Mouse (Mus musculus): ENCODE results near the gene Zc3hav1l. TPM values are rescaled to one million over a fixed set of nuclear protein-coding genes. Genes with fewer than 3 reads are reported as not detected.

Gene Zc3hav1l
- polyA plus RNA-seq, 1 experiment: 4.2 TPM

DNA sequence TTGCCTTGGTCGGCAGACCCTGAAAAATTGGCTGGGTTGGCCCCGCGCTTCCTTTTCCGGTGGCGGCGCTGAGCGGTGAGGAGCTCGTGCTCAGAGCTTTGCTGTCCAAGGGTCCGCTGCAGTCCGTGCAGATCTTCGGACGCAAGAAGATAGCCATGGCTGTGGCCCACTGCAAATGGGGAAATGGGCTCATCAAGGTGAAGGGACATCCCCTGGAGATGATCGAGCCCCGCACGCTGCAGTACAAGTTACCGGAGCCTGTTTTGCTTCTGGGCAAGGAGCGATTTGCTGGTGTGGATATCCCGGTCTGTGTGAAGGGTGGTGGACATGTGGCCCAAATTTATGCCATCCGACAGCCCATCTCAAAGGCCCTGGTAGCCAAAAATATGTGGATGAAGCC lies 14.6 kb downstream of the Zc3hav1l start:
- DNase-seq (ENCODE audit: extremely low spot score in 1 of 2, low spot score in 1 of 2): no peak

DNA sequence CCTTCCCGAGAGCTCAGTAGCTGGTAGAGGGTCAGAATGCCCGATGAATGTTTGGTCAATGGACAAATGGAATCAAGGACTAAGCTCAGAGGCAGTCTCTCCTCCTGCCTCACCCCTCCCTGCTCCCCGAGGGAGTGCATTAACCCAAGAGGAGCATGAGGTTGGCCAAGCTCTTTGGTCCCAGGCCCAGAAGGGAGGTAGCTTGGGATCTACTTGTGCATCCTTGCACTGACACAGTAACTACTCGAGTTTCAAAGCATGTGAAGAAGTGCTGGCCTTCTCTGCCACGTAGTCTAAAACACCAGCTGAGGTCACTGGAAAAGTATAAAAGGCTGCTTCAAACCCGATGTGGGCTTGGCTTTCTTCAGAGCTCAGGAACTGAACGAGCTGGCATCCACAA lies 34.6 kb downstream of the Zc3hav1l start:
- no peak for DNase-seq (ENCODE audit: extremely low spot score in 1 of 2, low spot score in 1 of 2)

DNA sequence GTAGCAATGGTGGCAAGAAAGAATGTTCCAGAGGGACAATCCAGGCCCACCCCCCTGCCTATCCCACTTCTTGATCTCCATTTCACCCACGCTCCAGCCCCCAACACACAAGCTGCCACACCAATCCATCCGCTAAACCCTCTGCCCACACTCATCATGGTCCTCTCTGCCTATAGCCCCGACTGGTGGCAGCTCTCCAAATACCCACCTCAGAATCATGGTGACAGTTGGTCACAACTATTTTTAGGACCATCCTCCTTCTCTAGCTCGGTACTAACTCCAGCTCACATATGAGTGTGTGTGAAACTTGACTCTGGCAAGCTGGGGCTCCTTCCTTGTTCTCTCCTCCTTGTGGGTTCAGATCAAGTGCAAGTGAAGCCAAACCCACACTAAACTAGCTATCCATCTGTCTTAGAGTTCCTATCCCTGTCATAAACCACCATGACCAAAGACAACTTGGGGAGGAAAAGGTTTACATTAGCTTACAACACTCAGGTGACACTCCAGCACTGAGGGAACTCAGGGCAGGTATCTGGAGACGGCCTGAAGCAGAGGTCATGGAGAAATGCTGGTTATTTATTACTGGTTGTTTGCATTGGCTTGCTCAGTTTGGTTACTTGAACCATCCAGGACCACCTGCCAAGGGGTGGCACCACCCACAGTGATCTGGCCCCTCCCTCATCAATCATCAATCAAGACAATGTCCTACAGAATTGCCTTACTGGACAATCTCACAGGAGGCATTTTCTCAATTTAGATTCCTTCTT lies 35.5 kb downstream of the Zc3hav1l start:
- peak; percentile 80 to 86 for DNase-seq (ENCODE audit: extremely low spot score in 1 of 2, low spot score in 1 of 2)

DNA sequence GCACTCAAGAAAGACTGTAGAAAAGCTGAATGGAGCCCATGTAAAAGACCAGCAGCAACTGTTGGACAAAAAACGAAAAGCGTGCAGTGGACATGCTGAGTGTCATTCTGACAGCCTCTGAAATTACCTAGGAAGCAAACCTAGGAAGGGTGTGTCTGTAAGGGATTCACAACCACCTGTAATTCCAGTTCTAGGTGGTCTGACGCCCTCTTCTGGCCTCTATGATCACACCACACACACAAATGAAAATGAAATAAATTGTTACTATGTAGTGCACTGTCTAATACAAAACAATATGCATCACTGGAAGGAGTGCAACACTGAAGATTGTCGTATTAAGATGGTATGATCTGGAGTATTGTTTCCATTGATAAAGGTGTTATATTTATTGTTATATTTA lies 37.2 kb downstream of the Zc3hav1l start:
- DNase-seq (ENCODE audit: extremely low spot score in 1 of 2, low spot score in 1 of 2): no peak

DNA sequence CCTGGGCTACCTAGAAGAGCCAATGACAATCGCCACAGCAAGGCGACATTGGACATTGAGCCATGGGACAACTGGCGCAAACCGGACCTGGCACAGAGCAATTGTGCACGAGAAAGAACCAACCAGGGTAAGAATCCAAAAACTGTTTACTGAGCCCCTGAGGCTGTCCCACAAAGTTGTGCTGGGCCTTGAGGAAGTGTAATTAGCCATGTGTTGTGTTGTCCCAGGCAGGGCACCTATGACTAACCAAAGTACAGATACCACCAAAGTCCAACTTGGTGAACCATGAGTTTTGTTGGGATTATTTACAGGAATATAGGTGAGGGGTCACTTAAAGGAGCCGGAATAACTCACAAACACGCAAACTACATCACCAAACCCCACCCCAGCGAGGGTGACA lies 41.6 kb downstream of the Zc3hav1l start:
- DNase-seq (ENCODE audit: extremely low spot score in 1 of 2, low spot score in 1 of 2): no peak

GRCm38 (mm10) chr6:38256793-38257192 lies 42.3 kb downstream of the Zc3hav1l start:
- DNase-seq (ENCODE audit: extremely low spot score in 1 of 2, low spot score in 1 of 2): no peak

GRCm38 (mm10) chr6:38255794-38256193 lies 43.3 kb downstream of the Zc3hav1l start:
- DNase-seq (ENCODE audit: extremely low spot score in 1 of 2, low spot score in 1 of 2): no peak

- DNase-seq (ENCODE audit: extremely low spot score in 1 of 2, low spot score in 1 of 2): no peak
Measured at GRCm38 (mm10) chr6:38253736-38254641, 45.1 kb downstream of the Zc3hav1l start, which contains the start of gene D630045J12Rik. TSS of gene D630045J12Rik (minus strand) at chr6:38254009.

GRCm38 (mm10) chr6:38252766-38253735 lies 46.0 kb downstream of the Zc3hav1l start:
- no peak for DNase-seq (ENCODE audit: extremely low spot score in 1 of 2, low spot score in 1 of 2)

- DNase-seq (ENCODE audit: extremely low spot score in 1 of 2, low spot score in 1 of 2): no peak
Measured at GRCm38 (mm10) chr6:38252139-38252538, 46.9 kb downstream of the Zc3hav1l start.

DNA sequence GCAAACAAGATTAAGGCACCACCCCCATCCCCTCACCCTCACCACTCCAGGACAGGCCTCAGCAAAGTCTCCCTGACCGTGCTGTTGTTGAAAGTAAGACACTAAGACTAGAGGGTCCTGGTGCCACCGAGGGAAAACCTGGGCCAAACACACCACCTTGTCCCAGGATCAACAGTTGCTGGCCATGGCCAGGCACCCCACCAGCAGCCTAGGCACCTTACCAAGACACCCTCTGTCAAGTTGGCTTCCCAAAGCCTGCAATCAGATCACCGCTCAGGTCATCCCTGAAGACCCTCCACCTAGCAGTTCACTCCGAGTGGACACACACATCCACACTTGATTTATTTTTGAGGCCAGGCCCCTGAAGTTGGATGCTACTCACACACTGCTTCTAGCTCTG lies 47.6 kb downstream of the Zc3hav1l start:
- DNase-seq (ENCODE audit: extremely low spot score in 1 of 2, low spot score in 1 of 2): no peak

GRCm38 (mm10) chr6:38247362-38247761 lies 51.7 kb downstream of the Zc3hav1l start:
- DNase-seq (ENCODE audit: extremely low spot score in 1 of 2, low spot score in 1 of 2): no peak

DNA sequence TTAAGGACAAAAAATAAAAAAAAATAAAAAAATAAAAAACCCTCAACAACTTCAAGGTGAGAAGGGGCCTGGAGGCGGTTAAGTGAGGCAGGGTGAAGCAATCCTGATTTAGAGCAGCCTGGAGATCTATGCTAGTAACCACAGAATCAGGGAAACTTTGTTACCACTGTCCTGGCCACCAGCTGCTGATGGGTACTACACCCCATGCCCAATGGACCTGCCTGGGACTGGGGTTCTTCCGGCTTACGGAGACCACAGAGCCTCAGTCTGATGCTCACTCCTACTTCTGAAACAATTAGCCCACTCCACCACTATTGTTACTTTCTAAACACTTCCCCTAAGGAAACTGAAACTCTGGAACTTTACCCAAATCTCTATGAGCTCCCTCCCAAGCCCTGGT lies 54.3 kb downstream of the Zc3hav1l start:
- DNase-seq (ENCODE audit: extremely low spot score in 1 of 2, low spot score in 1 of 2): no peak

- no peak for DNase-seq (ENCODE audit: extremely low spot score in 1 of 2, low spot score in 1 of 2)
Measured at GRCm38 (mm10) chr6:38244167-38244566, 54.9 kb downstream of the Zc3hav1l start.

- DNase-seq (ENCODE audit: extremely low spot score in 1 of 2, low spot score in 1 of 2): no peak
Measured at GRCm38 (mm10) chr6:38242833-38243232, 56.2 kb downstream of the Zc3hav1l start.

GRCm38 (mm10) chr6:38242295-38242830 lies 56.7 kb downstream of the Zc3hav1l start:
- DNase-seq (ENCODE audit: extremely low spot score in 1 of 2, low spot score in 1 of 2): no peak

DNA sequence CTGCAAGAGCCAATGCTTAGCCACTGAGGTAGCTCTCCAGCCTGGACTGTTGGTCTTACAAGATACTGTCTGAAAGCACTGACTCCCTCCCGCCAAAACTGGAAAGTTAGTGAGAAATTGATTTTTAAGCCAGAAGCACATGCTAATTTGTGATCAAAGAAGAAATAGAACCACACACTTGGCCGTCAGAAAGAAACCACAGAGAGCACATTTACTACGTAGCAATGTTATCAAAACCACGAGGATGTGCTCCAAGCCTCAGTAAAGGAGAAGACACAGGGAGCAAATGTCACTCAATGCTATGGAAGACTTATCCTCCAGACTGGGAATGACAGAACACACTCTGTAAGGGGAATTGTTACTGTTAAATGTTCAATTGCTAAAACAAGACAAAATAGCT lies 57.6 kb downstream of the Zc3hav1l start:
- no peak for DNase-seq (ENCODE audit: extremely low spot score in 1 of 2, low spot score in 1 of 2)

- DNase-seq (ENCODE audit: extremely low spot score in 1 of 2, low spot score in 1 of 2): peak; percentile 63 to 78
Measured at GRCm38 (mm10) chr6:38240618-38241017, 58.4 kb downstream of the Zc3hav1l start.

GRCm38 (mm10) chr6:38238382-38238781 lies 60.7 kb downstream of the Zc3hav1l start:
- no peak for DNase-seq (ENCODE audit: extremely low spot score in 1 of 2, low spot score in 1 of 2)
